Mouse (Mus musculus) CD4-positive, CD25-positive, alpha-beta regulatory T cell, adult 2 months (primary cell): ENCODE results near the gene Capn9.

Experiments
- DNase-seq: peaks from one replicate; pipeline ENCODE4 v3.0.0-alpha.2; 2012; ENCODE audit warnings: low read depth, low spot score

The Capn9 gene

GRCm38 (mm10) chr8:124571732-124572429, 4.0 kb upstream of the Capn9 start:
- no peak for DNase-seq

- no peak for DNase-seq
Measured at GRCm38 (mm10) chr8:124572430-124572775, 3.5 kb upstream of the Capn9 start.

GRCm38 (mm10) chr8:124573552-124574340, 2.2 kb upstream of the Capn9 start:
- DNase-seq = peak; percentile 88

- DNase-seq = no peak
Measured at GRCm38 (mm10) chr8:124576751-124577150, 840 bp downstream of the Capn9 start.

GRCm38 (mm10) chr8:124585718-124586425, 10.0 kb downstream of the Capn9 start:
- DNase-seq = peak; percentile 4

- no peak for DNase-seq
Measured at GRCm38 (mm10) chr8:124586556-124586955, 10.6 kb downstream of the Capn9 start.

- no peak for DNase-seq
Measured at GRCm38 (mm10) chr8:124589393-124589792, 13.5 kb downstream of the Capn9 start.

GRCm38 (mm10) chr8:124604066-124604465, 28.2 kb downstream of the Capn9 start:
- no peak for DNase-seq

- peak; percentile 25 for DNase-seq
Measured at GRCm38 (mm10) chr8:124608239-124608971, 32.5 kb downstream of the Capn9 start.

GRCm38 (mm10) chr8:124608972-124609353, 33.1 kb downstream of the Capn9 start:
- DNase-seq = no peak

GRCm38 (mm10) chr8:124614325-124614724, 38.4 kb downstream of the Capn9 start:
- no peak for DNase-seq

- peak; percentile 75 for DNase-seq
Measured at GRCm38 (mm10) chr8:124617266-124617869, 41.5 kb downstream of the Capn9 start.

- no peak for DNase-seq
Measured at GRCm38 (mm10) chr8:124618252-124618651, 42.3 kb downstream of the Capn9 start.

- no peak for DNase-seq
Measured at GRCm38 (mm10) chr8:124621255-124621654, 45.3 kb downstream of the Capn9 start.

GRCm38 (mm10) chr8:124626251-124626650, 50.3 kb downstream of the Capn9 start:
- no peak for DNase-seq

GRCm38 (mm10) chr8:124630489-124630888, 54.6 kb downstream of the Capn9 start:
- DNase-seq = no peak

- no peak for DNase-seq
Measured at GRCm38 (mm10) chr8:124630891-124631290, 55.0 kb downstream of the Capn9 start.

GRCm38 (mm10) chr8:124631966-124632365, 56.1 kb downstream of the Capn9 start:
- no peak for DNase-seq

- no peak for DNase-seq
Measured at GRCm38 (mm10) chr8:124633001-124633703, 57.2 kb downstream of the Capn9 start.

- DNase-seq = no peak
Measured at GRCm38 (mm10) chr8:124634411-124635246, 58.7 kb downstream of the Capn9 start.
